Mouse (Mus musculus): ENCODE measurements around the gene Fryl. TPM values are rescaled to one million over a fixed set of nuclear protein-coding genes. Genes with fewer than 3 reads are reported as not detected.

Fryl gene
- polyA plus RNA-seq, 1 experiment from 2014 or later = 45.5 TPM

DNA sequence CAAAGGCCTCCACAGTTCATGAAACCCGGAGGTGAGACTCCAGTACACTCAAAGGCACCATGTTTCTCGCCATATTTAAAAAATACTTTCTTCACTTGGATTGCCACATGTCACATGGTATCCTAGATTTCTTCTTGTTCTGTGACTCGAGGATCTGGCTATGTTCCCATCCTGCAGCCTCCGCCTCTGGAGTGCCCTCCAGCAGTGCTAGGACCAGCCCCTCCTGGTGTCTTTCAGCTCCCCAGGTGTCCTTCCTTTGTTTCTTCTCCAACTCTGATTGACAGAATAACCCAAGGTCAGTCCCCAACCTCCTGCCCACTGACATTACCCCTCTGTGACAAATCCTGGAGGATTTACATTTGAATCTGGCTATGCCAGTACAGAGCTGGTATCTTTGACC is 26.2 kb downstream of the Fryl start:
- H3K4me1 ChIP-seq (replicated peaks) = peaks cover 63% of the 10 kb centered on the region
- H3K9ac ChIP-seq = no peak overlapping the region
- WGBS = 43% methylated on average over 4 of the region's 4 CpGs
- no peaks in the 10 kb centered on the region for H3K36me3 ChIP-seq
- no peak overlapping the region for H3K27ac ChIP-seq
- no peaks in the 10 kb centered on the region for H3K9me3 ChIP-seq
- H3K27me3 ChIP-seq = no peaks in the 10 kb centered on the region
- no peak for ATAC-seq (ENCODE audit: low FRiP score)
- no peak overlapping the region for H3K4me3 ChIP-seq
- H3K4me2 ChIP-seq = no peak overlapping the region

DNA sequence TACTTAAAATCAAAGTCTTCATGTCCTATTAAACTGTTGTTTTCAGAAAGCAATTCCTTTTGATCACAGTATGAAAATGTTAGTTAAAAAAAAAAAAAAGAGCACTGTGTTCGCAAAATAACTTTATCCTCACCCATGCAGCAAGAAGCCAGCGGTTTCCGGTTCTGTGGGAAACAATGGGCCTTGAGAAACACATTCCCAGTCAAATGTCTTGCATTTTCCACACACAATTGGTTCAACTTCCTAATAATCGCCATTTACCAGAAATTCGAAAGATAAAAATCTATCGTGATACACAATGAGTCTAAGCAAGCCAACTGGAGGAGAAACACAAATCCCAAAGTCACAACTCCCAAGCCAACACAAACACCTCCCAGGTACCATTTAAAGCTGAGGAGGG is 27.0 kb downstream of the Fryl start:
- H3K9me3 ChIP-seq = no peaks in the 10 kb centered on the region
- WGBS = 78% methylated on average over 6 of the region's 6 CpGs
- H3K36me3 ChIP-seq = no peaks in the 10 kb centered on the region
- H3K9ac ChIP-seq = no peak overlapping the region
- no peaks in the 10 kb centered on the region for H3K27me3 ChIP-seq
- peaks cover 56% of the 10 kb centered on the region for H3K4me1 ChIP-seq (replicated peaks)
- no peak overlapping the region for H3K27ac ChIP-seq
- no peak overlapping the region for H3K4me2 ChIP-seq
- ATAC-seq (ENCODE audit: low FRiP score) = no peak
- no peak overlapping the region for H3K4me3 ChIP-seq

DNA sequence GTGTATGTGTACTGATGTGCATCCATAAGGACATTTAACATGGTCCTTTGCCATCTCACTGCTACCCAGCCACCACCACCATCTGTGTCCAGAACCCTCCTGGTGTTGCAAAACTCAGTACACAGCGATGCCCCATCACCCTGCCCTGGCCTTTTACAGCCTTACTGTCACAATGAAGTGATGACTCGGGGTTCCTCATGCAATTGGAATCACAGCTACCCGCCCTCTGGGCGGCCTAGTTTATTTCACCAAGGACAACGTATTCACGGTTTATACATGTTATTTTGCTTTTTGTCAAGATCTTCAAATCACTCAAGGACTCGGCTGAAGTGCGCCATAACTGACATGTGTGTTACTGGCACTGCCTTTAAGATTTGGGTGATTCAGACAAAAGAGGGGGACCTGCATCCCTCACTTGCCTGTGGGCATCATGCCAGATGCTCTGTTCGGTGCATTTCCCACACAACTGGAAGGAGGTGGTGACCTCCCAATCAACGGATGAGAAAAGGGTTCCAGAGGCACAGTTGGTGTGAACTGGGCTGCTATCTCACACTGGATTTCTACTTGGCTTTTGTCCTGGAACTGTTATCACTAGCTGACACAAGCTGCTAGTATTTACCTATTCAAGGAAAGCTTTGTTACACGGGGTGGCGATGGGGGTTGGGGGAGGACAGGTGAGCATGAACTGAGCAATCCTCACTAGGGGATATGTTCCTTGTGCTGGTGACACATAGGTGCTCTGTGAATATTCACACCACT is 27.9 kb downstream of the Fryl start:
- Histone ChIP-seq H3K27me3 (no peaks in the 10 kb centered on the region), H3K9ac (0 out of 2 replicates have a peak overlapping the region, but pooled peaks have one; percentile 20), H3K27ac (peak overlapping the region; percentile 40; the same call in 1 of the 2 replicates), H3K4me2 (no peak overlapping the region), H3K4me3 (no peak overlapping the region), H3K4me1 (replicated peaks) (peaks cover 50% of the 10 kb centered on the region), H3K9me3 (no peaks in the 10 kb centered on the region), H3K36me3 (no peaks in the 10 kb centered on the region)
- no peak for ATAC-seq (ENCODE audit: low FRiP score)
- 72% methylated on average over 12 of the region's 12 CpGs for WGBS

DNA sequence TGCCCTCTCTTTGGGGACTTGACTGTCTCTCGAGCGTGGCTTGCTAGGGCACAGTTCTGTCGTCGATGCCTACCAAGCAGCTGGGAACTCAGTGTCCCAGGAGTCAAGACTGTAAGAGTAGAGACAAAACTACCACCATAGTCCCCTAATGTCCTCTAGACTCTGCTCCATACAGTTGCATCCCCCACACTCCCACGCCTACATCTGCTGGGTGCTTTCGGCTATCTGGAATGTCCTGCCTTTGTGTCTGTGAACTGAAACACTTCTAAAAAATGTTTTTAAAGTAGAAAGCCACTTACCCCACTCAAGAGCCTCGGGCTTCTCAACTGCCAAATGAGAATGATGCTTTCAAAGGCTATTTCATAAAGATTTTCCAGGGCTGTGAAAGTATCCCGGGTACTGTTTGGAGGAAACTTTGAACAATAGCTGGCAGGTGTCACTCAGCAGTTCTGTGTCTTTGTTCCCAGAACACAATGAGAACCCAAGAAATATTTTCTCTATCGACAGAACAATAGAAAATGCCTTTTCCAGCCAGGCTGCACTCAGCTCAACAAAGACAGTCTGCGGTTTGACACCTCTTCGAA is 28.8 kb downstream of the Fryl start:
- Histone ChIP-seq H3K36me3 (no peaks in the 10 kb centered on the region), H3K4me2 (no peak overlapping the region), H3K4me1 (replicated peaks) (peaks cover 42% of the 10 kb centered on the region), H3K27ac (0 out of 2 replicates have a peak overlapping the region, but pooled peaks have one; percentile 40), H3K27me3 (no peaks in the 10 kb centered on the region), H3K9me3 (no peaks in the 10 kb centered on the region), H3K4me3 (no peak overlapping the region), H3K9ac (no peak overlapping the region)
- ATAC-seq (ENCODE audit: low FRiP score) = no peak
- WGBS = 58% methylated on average over 11 of the region's 11 CpGs

DNA sequence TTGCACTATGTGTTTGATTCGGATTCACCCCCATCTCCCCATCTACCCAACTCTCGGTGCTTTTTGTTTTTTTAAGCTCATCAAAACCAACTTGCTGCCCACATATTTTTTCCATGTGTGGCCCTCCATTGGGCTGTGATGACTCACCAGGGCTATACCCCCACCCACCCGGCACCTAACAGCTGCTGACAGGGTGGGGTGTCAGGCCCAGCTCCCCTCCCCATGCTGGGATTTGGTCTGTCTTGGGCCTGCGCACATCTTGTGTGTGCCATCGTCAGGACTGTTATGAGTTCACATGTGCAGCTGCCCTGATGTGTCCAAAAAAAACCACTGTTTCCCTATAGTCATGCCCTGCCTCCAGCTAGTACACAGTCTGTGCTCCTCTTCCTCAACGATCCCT is 33.4 kb downstream of the Fryl start:
- no peak for ATAC-seq (ENCODE audit: low FRiP score)
- Histone ChIP-seq H3K4me2 (no peak overlapping the region), H3K36me3 (peaks cover 16% of the 10 kb centered on the region), H3K9ac (no peak overlapping the region), H3K9me3 (no peaks in the 10 kb centered on the region), H3K27me3 (no peaks in the 10 kb centered on the region), H3K27ac (no peak overlapping the region), H3K4me3 (no peak overlapping the region), H3K4me1 (replicated peaks) (peaks cover 9% of the 10 kb centered on the region)
- WGBS = 80% methylated on average over 6 of the region's 6 CpGs

DNA sequence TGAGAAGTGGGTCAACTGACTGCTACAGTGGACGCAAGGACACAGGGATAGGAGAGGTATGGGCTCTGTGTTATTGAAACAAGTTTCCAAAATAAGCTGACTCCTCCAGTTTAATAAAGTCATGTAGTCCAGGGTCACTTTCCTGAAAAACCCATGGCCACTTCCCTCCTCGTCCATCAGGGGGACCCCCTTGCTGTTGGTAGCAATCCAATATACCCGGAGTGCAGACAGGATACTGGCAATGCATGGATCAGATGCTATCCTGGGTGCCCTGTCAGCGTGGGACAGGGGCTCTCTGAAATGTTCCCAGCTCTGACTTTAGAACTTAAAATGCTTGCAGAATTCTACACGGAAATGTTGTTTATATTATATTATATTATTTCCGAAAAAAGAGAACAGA is 34.0 kb downstream of the Fryl start:
- WGBS = 47% methylated on average over 6 of the region's 6 CpGs
- Histone ChIP-seq H3K4me2 (no peak overlapping the region), H3K9ac (no peak overlapping the region), H3K27me3 (no peaks in the 10 kb centered on the region), H3K36me3 (peaks cover 16% of the 10 kb centered on the region), H3K27ac (no peak overlapping the region), H3K9me3 (no peaks in the 10 kb centered on the region), H3K4me1 (replicated peaks) (0 out of 2 replicates have a peak, but pooled peaks cover 2% of the 10 kb centered on the region), H3K4me3 (no peak overlapping the region)
- ATAC-seq (ENCODE audit: low FRiP score) = no peak

DNA sequence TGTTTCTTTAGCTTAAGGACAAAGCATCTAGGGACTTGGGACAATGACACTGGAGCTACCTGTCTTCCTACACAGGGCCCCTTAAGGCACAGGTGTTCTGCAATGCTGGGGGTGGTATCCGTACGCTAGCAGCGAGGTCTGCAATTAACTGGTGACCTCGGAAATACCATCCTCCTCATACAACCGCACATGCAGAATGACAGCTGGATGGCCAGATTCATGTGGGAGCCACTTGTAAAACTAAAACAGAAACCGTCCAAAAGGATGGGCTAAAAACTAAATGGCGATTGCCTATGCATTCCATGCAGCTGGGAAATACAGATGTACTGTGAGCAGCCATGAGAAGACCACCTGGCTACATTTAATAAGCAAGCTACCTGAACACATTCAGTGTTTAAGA is 34.6 kb downstream of the Fryl start:
- Histone ChIP-seq H3K4me1 (replicated peaks) (no peaks in the 10 kb centered on the region), H3K9me3 (no peaks in the 10 kb centered on the region), H3K27ac (no peak overlapping the region), H3K4me2 (no peak overlapping the region), H3K36me3 (peaks cover 16% of the 10 kb centered on the region), H3K9ac (no peak overlapping the region), H3K4me3 (no peak overlapping the region), H3K27me3 (no peaks in the 10 kb centered on the region)
- 90% methylated on average over 7 of the region's 7 CpGs for WGBS
- ATAC-seq (ENCODE audit: low FRiP score) = no peak

DNA sequence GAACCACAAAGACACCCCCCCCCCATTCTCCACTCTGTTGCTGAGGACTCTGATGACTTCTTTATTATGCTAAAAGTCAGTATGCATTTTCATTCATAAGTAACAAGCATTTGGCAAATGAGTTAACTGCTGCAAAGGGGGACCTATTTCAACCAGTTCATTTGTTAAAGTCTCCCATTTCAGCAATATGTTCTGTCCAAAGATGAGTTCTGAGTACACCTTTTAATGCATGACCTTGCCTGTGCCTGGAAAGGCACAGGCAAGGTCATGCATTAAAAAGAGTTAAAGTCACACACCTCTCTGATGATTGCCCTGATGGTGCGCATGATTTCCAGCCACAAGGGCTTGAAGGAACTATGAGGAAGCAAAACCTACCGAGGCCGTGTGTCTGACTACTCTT is 36.7 kb downstream of the Fryl start:
- no peak overlapping the region for H3K4me3 ChIP-seq

DNA sequence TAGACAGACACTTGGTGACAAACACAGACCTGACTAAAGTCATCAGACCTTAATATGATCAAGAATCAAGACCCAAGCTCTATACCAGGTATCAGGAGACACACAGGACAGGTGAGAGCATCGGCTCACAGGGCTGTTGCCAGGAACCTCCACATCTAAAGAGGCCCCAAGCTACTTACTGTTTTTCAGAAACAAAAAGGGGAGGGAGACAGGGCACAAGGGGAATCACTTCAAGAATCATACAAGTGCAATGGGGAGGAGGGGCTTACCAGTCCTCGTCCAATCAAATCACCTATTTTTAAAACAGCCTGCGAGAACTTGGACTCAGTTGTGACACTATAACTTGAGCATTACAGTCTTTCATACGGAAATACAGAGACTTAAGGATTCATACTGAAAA is 38.4 kb downstream of the Fryl start:
- Histone ChIP-seq H3K4me2 (no peak overlapping the region), H3K27ac (no peak overlapping the region), H3K4me1 (replicated peaks) (no peaks in the 10 kb centered on the region), H3K27me3 (no peaks in the 10 kb centered on the region), H3K9me3 (no peaks in the 10 kb centered on the region), H3K36me3 (peaks cover 18% of the 10 kb centered on the region), H3K4me3 (no peak overlapping the region), H3K9ac (no peak overlapping the region)
- no peak for ATAC-seq (ENCODE audit: low FRiP score)
- 91% methylated on average over 4 of the region's 4 CpGs for WGBS

More for the DNA sequence above, 36.7 kb downstream of the Fryl start:
- no peaks in the 10 kb centered on the region for H3K4me1 ChIP-seq (replicated peaks)
- 73% methylated on average over 3 of the region's 3 CpGs for WGBS
- H3K9ac ChIP-seq = no peak overlapping the region
- peaks cover 16% of the 10 kb centered on the region for H3K36me3 ChIP-seq
- no peak overlapping the region for H3K4me2 ChIP-seq
- no peak overlapping the region for H3K27ac ChIP-seq
- no peak for ATAC-seq (ENCODE audit: low FRiP score)
- no peaks in the 10 kb centered on the region for H3K27me3 ChIP-seq
- H3K9me3 ChIP-seq = no peaks in the 10 kb centered on the region

DNA sequence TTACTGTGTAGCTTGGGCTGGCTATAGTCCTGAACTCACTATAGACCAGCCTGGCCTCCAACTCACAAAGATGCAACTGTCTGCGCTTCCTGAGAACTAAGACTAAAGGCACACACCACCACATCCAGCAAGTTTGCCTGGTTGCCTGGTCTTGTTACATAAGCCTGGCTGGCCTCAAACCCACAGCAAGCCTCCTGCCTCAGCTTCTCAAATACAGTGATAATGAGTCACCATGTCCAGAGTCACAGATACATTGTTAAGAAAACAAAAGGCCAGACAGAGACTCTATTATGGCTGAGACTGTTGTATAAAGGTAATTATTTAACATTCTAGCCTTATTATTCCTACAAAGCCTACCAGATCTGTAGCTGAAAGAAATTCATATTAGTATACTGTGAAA is 39.3 kb downstream of the Fryl start:
- 97% methylated on average over 1 of the region's 1 CpGs for WGBS
- H3K9ac ChIP-seq = no peak overlapping the region
- H3K9me3 ChIP-seq = no peaks in the 10 kb centered on the region
- H3K27me3 ChIP-seq = no peaks in the 10 kb centered on the region
- no peak overlapping the region for H3K4me2 ChIP-seq
- no peak overlapping the region for H3K4me3 ChIP-seq
- peaks cover 21% of the 10 kb centered on the region for H3K36me3 ChIP-seq
- H3K27ac ChIP-seq = no peak overlapping the region
- no peak for ATAC-seq (ENCODE audit: low FRiP score)
- no peaks in the 10 kb centered on the region for H3K4me1 ChIP-seq (replicated peaks)

DNA sequence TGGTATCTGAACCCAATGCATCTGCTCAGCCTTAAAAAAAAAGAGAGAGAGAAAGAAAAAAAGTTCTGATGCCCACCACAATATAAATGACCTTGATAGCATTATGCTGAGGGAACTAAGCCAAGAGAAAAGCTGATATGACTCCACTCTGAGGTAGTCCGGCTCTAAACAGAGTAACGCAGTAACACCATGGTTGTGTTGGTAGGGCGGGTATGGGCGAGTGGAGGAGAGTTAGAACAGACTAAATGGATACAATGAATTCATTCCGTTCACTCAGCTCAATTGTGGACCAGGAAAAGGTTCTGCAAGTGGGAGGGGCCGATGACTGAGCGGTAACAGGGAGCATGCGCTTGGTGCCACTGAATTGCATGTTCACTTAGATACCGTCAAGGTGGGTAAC is 40.4 kb downstream of the Fryl start:
- no peak overlapping the region for H3K4me3 ChIP-seq
- whole genome bisulfite sequencing = 90% methylated on average over 9 of the region's 9 CpGs
- H3K36me3 ChIP-seq = peaks cover 23% of the 10 kb centered on the region
- no peak overlapping the region for H3K27ac ChIP-seq
- no peaks in the 10 kb centered on the region for H3K4me1 ChIP-seq (replicated peaks)
- no peak overlapping the region for H3K4me2 ChIP-seq
- H3K27me3 ChIP-seq = no peaks in the 10 kb centered on the region
- H3K9ac ChIP-seq = no peak overlapping the region
- H3K9me3 ChIP-seq = no peaks in the 10 kb centered on the region
- no peak for ATAC-seq (ENCODE audit: low FRiP score)

DNA sequence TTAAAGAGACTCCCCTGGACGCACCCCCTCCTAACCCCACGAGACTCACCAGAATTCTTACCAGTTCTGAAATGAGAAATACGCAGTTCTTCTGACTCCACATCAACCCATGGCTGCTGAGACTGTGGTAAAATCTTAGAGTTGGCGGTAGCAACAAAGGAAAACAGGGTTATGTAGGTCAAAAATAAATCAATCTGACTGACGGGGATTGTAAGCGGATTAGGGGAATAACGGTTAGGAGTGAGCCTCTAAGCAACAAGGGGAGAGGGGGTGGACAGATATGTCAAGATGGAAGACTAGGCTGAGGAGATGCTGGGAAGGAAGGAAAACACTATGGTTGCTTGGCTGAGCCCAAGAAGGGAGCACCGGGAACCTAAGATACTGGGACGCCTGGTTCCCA is 44.0 kb downstream of the Fryl start:
- peaks cover 12% of the 10 kb centered on the region for H3K36me3 ChIP-seq
- ATAC-seq (ENCODE audit: low FRiP score) = no peak
- H3K4me1 ChIP-seq (replicated peaks) = peaks cover 11% of the 10 kb centered on the region
- H3K9me3 ChIP-seq = no peaks in the 10 kb centered on the region
- no peak overlapping the region for H3K27ac ChIP-seq
- H3K4me3 ChIP-seq = no peak overlapping the region
- H3K4me2 ChIP-seq = no peak overlapping the region
- no peaks in the 10 kb centered on the region for H3K27me3 ChIP-seq
- 84% methylated on average over 9 of the region's 9 CpGs for WGBS
- no peak overlapping the region for H3K9ac ChIP-seq

DNA sequence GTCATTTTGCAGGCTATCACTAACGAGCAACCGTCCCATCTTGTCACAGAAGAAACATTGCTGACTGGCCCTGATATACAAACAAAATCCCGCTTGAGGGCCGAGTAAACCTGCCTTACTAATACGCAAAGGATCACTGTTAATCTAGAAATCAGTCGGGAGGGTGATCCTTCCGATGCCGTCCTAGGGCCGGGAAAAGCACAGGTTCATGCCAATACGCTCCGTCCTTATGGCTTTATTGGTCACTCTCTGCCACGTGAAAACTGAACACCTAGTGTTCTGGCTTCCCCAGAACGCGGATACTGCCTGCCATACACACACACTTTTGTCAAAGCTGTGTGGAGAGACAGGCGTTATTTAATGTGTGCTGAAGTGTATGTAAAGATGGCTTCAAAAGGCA is 44.5 kb downstream of the Fryl start:
- H3K4me3 ChIP-seq = no peak overlapping the region
- H3K9me3 ChIP-seq = no peaks in the 10 kb centered on the region
- no peaks in the 10 kb centered on the region for H3K27me3 ChIP-seq
- H3K4me2 ChIP-seq = no peak overlapping the region
- peaks cover 11% of the 10 kb centered on the region for H3K4me1 ChIP-seq (replicated peaks)
- ATAC-seq (ENCODE audit: low FRiP score) = no peak
- H3K27ac ChIP-seq = no peak overlapping the region
- H3K9ac ChIP-seq = no peak overlapping the region
- 93% methylated on average over 15 of the region's 15 CpGs for WGBS
- peaks cover 12% of the 10 kb centered on the region for H3K36me3 ChIP-seq

Data from hindbrain, embryonic 13.5 days (tissue).